Mouse (Mus musculus): ENCODE measurements around the gene Mcoln1.

Mcoln1 gene

DNA sequence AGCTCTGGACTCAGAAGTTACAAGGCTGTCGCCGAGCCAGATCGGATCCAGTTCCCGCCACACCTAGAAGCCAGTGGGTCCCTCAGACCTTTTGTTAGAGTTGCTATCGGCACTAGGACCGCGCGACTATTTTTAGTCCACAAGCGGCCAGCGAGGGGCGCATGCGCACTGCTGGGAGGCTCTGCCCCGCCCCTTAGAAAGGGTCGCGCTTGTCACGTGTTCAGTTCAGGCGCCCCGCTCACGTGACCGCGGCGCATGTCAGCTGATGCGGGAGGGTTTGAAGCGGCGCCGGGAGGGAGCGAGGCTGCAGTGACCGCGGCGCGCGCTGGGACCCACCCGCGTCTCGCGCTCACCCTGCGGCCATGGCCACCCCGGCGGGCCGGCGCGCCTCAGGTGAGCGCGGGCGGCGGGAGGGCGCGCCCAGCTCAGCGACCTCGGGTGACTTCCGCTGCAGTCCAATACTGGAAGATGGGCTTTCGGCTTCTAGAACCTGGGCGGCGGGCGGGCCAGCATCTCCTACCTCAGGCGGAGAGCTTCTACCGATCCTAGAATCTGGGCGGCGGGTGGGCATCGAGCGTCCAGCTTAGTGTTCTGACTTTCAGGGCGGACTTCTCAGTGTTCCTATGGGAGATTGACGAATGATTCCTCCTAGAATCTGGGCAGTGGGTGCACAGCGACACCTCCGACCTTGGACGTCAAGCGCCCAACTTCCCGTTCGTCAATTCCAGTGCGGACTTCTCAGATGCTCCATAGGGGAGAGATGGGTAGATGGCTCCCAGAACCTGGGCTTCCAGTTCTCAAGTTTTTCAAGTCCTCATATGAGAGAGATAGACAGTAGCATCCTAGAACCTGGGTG is at the start of gene Mcoln1:
Gene Mcoln1, plus strand, starts transcription at position 223 of the 856 bp plus-strand sequence.
- peak; percentile 94 for DNase-seq (ENCODE audit: low read depth)

DNA sequence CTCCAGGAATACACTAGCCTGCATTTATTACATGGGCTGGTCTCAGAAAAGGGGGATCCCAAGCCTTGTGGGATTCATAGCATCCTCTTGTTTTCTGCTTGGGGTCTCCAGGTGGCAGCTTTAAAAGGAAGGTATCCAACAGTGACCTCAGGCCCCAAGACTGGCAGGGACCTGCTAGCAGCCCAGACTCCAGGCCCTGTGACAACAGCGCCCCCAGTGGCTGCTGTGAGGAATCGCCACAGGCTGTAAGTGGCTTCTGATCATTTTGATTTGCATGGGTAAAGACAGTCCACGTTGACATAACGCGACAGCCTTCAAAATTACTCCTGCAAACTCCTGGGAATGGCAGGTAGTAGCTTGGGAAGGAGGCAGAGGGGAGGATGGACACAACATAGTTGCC is 49.6 kb upstream of the Mcoln1 start:
- no peak for DNase-seq (ENCODE audit: low read depth)

DNA sequence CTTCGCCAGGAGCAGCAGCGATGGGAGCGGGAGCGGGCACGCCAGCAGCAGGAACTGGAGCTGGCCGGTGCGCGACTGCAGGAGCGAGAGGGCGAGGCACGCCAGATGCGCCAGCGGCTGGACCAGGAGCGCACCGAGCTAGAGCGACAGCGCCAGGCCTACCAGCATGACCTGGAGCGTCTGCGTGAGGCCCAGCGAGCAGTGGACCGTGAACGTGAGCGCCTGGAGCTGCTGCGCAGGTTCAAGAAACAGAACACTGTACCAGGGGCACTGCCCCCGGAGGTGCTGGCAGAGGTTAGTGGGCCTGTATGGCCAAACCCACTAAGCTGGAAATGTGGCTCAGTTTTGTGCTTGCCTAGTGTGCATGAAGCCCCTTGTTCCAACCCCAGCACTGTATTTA is 48.3 kb upstream of the Mcoln1 start:
- DNase-seq (ENCODE audit: low read depth) = no peak

DNA sequence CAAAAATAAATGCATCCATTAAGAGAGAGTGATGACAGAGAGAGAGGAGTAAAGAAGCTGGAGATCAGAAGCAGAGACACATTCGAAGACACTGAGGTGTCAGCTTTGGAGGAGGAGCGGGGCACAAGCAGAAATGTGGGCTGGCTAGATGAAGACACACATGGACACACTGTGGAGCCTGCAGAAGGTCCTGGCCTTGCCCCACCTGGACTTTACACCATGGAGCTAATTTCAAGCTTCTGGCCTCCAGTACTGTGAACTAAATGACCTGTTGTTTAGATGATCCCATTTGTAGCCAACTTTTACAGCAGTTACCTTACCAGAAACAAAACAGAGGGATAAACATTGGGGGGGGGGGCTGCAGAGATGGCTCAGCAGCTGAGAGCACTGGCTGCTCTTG is 37.0 kb upstream of the Mcoln1 start:
- no peak for DNase-seq (ENCODE audit: low read depth)

DNA sequence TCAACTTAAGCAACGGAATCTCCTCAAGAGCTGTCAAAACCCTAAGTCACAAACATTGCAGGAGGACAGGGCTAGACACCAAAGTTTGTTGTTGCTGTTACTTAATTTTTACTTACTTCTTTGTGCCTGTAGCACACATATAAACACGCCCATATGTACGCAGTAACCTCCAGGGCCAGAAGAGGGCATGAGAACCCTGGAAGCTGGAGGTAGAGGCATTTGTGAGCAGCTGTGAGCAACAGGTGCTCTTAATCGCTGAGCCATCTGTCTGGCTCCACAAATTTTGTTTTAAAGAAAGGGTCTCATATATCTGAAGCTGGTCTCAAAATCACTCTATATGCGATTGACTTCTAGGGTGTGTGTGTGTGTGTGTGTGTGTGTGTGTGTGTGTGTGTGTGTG is 35.9 kb upstream of the Mcoln1 start:
- DNase-seq (ENCODE audit: low read depth) = peak; percentile 28

DNA sequence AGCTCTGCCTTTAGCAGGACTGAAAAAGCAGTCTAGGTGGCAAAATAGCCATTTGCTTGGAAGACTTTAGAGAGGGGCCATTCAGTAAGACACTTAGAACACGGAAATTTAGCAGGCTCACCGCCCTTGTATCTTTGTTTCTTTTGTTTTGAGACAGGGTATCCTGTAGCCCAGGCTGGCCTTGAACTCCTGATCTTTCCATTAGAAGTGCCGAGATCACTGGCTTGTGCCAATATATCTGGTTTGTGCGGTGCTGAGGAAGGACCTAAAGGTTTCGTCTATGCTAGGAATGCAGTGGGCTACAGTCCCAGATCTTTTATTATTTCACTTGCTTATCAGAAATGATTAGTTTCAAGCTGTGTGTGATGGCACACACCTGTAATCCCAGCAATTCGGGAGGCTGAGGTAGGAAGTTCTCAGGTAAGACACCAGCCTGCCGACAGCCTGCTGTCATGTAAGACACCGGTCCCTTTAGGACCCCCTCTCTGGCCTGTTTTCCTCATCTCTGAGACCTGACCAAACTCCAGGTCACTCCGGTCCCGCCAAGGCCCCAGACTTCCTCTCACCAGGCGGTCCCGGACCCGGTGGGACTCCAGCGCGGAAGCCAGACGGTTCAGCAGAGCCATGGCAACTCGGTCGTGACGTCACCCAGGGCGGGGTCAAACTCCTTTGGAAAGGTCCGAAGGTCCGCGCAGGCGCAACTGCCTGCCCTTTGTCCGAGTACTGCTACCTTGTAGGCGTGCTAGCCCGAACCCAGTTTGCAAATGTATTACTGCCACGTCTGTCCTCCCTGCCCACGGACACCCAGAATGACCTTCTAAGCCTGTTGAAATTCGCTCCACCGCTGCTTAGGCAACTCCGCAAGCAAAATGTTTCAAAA is 33.0 kb upstream of the Mcoln1 start, which contains the start of gene Pex11g:
Gene Pex11g, minus strand, starts transcription at position 675 of the 880 bp plus-strand sequence.
- DNase-seq (ENCODE audit: low read depth) = peak; percentile 94

DNA sequence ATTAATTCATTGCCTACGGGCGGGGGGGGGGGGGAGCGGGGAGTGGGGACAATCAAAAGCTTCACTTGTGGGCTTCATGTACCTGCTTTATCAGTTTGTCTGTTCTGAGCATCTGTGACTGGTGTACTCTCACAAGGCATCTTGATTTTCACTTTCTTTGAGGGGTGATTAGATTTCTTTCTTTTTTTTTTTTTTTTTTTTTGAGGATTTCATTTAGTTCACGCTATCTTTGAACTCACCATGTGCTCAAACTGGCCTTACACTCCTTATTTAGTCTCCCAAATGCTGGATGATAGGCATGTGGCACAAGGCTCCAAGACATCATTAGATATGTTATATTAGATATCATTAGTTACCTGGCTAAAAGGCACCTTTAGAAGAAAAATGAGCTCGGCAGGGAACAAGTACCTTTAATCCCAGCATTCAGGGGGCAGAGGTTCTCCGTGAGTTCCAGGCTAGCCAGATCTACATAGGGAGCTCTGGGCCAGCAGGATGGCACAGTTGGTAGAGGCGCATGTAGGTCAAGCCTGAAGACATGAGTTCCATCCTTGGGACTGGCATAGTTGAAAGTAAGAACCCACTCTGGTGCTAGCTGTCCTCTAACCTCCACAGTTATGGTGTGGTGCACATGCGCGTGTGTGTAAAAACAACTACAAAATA is 32.2 kb upstream of the Mcoln1 start:
- DNase-seq (ENCODE audit: low read depth) = no peak

GRCm38 (mm10) chr8:3468838-3469237 is 31.4 kb upstream of the Mcoln1 start:
- no peak for DNase-seq (ENCODE audit: low read depth)

DNA sequence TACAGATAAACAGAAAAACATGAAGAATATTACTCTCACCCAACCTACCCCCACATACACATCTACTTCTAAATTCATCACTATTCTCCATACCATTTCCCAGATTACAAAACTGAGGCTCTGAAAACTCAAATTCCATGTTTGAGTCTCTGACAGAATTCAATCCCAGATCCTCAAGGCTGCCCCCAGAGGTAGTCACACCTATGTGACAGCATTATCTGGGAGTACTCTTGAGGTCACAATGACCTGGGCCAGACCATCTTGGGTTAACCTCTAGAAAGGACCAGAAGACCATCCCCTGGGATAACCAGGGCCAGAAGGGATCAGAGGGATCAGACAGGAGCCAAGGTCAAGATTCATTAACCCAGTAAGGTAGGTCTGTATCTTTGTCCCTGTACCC is 29.7 kb upstream of the Mcoln1 start, which contains the start of gene Tex45:
Gene Tex45, plus strand, starts transcription at position 301 of the 400 bp plus-strand sequence.
- DNase-seq (ENCODE audit: low read depth) = no peak

GRCm38 (mm10) chr8:3475715-3476429 is 24.4 kb upstream of the Mcoln1 start:
- DNase-seq (ENCODE audit: low read depth) = no peak

GRCm38 (mm10) chr8:3480221-3480785 is 20.0 kb upstream of the Mcoln1 start:
- no peak for DNase-seq (ENCODE audit: low read depth)

- DNase-seq (ENCODE audit: low read depth) = no peak
These were observed 18.7 kb upstream of the Mcoln1 start for GRCm38 (mm10) chr8:3481605-3482004.

DNA sequence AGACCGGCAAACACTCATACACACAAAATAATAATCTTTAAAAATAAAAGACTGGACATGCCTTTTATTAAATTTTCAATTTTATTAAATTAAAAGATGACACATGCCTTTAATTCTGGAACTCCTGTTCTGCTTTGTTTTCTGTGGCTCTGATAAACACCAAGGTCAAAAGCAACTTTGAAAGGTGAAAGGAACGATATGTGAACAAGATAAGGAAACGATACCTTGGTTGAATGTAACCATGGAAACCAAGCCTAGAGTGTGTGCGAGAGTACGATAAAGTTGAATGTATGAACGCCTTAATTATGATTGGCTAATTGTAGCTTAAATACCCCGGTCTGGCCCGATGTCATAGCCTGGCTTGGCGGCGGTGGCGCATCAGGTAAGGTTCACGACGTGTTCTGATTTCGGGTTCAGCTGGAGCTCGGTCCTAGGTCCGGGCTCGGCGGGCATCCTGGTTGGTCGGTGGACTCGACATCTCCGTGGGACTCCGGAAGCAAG is 18.0 kb upstream of the Mcoln1 start:
- DNase-seq (ENCODE audit: low read depth) = no peak

DNA sequence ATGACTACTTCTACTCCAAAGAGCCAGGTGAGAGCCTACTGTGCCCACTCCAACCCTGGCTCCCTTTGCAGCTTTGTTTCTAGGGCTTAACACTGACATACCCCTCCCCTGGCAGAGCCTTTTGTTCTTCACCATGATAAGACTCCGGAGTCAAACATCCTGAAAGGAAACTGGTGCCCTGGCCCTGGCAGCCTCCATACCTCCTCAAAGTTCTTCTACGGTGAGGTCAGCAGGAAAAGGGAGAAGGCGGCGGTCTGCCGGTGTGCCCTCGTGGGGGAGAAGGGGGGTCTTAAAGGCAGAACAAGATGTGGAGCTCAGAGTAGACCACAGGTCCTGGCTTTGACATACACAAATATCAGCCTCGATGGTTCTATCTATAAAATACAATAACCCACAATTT is 16.7 kb upstream of the Mcoln1 start:
- DNase-seq (ENCODE audit: low read depth) = no peak

DNA sequence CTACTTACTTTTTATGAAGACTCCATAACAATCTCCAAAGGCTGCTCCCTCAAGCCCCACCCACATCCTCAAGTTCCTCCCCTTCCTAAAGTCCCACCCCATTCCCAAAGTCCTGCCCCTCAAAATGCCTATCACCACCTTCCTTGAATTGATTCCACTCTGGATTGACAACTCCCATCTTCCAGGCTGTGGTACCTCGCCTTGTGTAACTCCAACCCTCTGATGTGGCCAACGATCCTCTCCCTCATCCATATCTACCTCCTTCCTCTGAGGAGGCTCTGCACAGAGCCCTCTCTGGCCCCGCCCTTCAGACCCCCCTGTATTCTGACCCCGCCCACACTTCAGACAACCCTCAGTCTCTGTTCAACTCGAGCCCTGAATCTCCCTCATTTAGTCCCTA is 15.1 kb upstream of the Mcoln1 start:
- no peak for DNase-seq (ENCODE audit: low read depth)

DNA sequence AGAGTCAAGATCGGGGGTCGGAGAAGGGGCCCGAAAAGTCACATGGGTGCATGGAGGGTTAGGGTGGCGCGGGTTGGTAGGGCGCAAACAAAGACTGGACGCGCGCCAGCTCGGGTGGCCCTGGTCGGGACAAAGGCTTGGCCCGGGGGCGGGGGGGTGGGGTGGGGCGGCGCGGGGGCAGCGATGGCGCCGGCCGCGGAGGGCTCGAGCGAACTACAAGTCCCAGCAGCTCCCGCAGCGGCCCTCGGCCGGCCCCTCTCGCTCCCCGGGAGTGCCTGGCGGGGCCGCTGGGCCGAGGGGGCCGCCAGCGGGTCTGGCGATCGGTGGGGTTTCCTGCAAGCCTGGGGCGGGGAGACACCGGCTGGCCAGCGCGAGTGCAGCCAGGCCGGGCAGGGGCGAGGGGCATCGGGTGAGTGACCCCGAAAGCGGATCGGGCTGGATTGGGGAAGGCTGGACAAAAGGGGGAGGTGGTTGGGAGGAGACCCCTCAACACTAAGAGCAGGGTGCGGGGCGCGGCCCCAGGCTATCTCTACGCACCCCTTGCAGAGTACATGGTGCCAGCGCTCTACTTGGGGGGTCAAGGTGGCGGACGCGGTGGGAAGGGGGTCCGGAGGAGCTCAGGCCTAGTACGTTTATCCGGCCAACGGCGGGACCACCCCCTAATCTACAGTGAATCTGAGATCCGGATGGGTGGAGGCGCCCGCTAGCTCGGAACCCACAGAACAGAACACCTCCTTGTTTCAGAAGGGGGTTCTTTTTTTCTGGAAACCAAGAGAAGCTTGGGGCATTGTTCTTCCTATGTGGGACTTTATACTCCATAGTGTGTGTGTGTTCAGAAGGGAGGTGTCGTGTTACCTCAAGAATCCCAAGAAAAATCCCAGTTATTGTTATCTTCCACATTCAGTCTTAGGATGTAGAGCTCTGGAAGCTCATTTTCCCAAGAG is 7.1 kb upstream of the Mcoln1 start, which contains the start of gene Zfp358:
Gene Zfp358, plus strand, starts transcription at position 238 of the 944 bp plus-strand sequence.
- DNase-seq (ENCODE audit: low read depth) = no peak

GRCm38 (mm10) chr8:3493845-3494208 is 6.4 kb upstream of the Mcoln1 start:
- no peak for DNase-seq (ENCODE audit: low read depth)

GRCm38 (mm10) chr8:3495578-3496427 is 4.5 kb upstream of the Mcoln1 start:
- no peak for DNase-seq (ENCODE audit: low read depth)

DNA sequence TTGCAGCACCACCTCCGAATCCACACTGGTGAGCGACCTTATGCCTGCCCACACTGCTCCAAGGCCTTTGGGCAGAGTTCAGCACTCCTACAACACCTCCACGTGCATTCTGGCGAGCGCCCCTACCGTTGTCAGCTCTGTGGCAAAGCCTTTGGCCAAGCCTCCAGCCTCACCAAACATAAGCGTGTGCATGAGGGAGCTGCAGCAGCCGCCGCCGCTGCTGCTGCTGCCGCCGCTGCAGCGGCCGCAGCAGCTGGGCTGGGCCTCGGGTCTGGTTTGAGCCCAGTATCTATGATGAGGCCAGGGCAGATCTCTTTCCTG is 3.9 kb upstream of the Mcoln1 start:
- DNase-seq (ENCODE audit: low read depth) = no peak

Data from fibroblast of lung, adult 2 months (primary cell).